Mouse (Mus musculus): ENCODE results near the gene Fam71e1. TPM values are rescaled to one million over a fixed set of nuclear protein-coding genes. Genes with fewer than 3 reads are reported as not detected.

Gene Fam71e1
- polyA plus RNA-seq, 1 experiment from 2014 or later = 28.6 TPM

- H3K27me3 ChIP-seq (ENCODE audit: control insufficient read depth, insufficient read depth, low read length) = no peaks in the 10 kb centered on the region
- no peak overlapping the region for H3K4me3 ChIP-seq (replicated peaks; ENCODE audit: low read depth, low read length)
- H3K27ac ChIP-seq (replicated peaks; ENCODE audit: low read depth, low read length) = 0 out of 2 replicates have a peak overlapping the region, but pooled peaks have one; percentile 5
- ATAC-seq (ENCODE audit: low FRiP score, low TSS enrichment) (no peak), DNase-seq (no peak)
- H3K9ac ChIP-seq (replicated peaks; ENCODE audit: low read length) = no peak overlapping the region
- WGBS = 94% methylated on average over 5 of the region's 5 CpGs
- H3K9me3 ChIP-seq (ENCODE audit: control insufficient read depth, low read length) = no peaks in the 10 kb centered on the region
- no peak overlapping the region for H3K4me2 ChIP-seq (ENCODE audit: low read length)
- H3K36me3 ChIP-seq (ENCODE audit: control insufficient read depth, insufficient read depth, low read length) = peaks cover 48% of the 10 kb centered on the region
- peaks cover 12% of the 10 kb centered on the region for H3K4me1 ChIP-seq (ENCODE audit: control insufficient read depth, insufficient read depth, low read length)
Observed at GRCm38 (mm10) chr7:44491391-44491790, 5.0 kb upstream of the Fam71e1 start.

GRCm38 (mm10) chr7:44492166-44492826 is 4.1 kb upstream of the Fam71e1 start:
- Histone ChIP-seq H3K36me3 (ENCODE audit: control insufficient read depth, insufficient read depth, low read length) (peaks cover 48% of the 10 kb centered on the region), H3K27ac (replicated peaks; ENCODE audit: low read depth, low read length) (no peak overlapping the region), H3K9me3 (ENCODE audit: control insufficient read depth, low read length) (no peaks in the 10 kb centered on the region), H3K4me3 (replicated peaks; ENCODE audit: low read depth, low read length) (no peak overlapping the region), H3K4me2 (ENCODE audit: low read length) (no peak overlapping the region), H3K27me3 (ENCODE audit: control insufficient read depth, insufficient read depth, low read length) (no peaks in the 10 kb centered on the region), H3K9ac (replicated peaks; ENCODE audit: low read length) (no peak overlapping the region), H3K4me1 (ENCODE audit: control insufficient read depth, insufficient read depth, low read length) (peaks cover 16% of the 10 kb centered on the region)
- DNase-seq = no peak
- 93% methylated on average over 21 of the region's 21 CpGs for WGBS
- ATAC-seq (ENCODE audit: low FRiP score, low TSS enrichment) = no peak

- Histone ChIP-seq H3K4me3 (replicated peaks; ENCODE audit: low read depth, low read length) (no peak overlapping the region), H3K9ac (replicated peaks; ENCODE audit: low read length) (no peak overlapping the region; the same call in 1 of the 2 replicates)
- 96% methylated on average over 12 of the region's 12 CpGs for WGBS
Observed at GRCm38 (mm10) chr7:44494681-44495080, 1.7 kb upstream of the Fam71e1 start.

GRCm38 (mm10) chr7:44495086-44495485 is 1.3 kb upstream of the Fam71e1 start:
- Histone ChIP-seq H3K4me1 (ENCODE audit: control insufficient read depth, insufficient read depth, low read length) (peaks cover 21% of the 10 kb centered on the region), H3K4me2 (ENCODE audit: low read length) (peak overlapping the region; percentile 87), H3K9me3 (ENCODE audit: control insufficient read depth, low read length) (no peaks in the 10 kb centered on the region), H3K27ac (replicated peaks; ENCODE audit: low read depth, low read length) (no peak overlapping the region; the same call in 1 of the 2 replicates), H3K27me3 (ENCODE audit: control insufficient read depth, insufficient read depth, low read length) (no peaks in the 10 kb centered on the region), H3K9ac (replicated peaks; ENCODE audit: low read length) (peak overlapping the region; percentile 93), H3K36me3 (ENCODE audit: control insufficient read depth, insufficient read depth, low read length) (peaks cover 30% of the 10 kb centered on the region), H3K4me3 (replicated peaks; ENCODE audit: low read depth, low read length) (peak overlapping the region; percentile 72)
- ATAC-seq (ENCODE audit: low FRiP score, low TSS enrichment) (no peak), DNase-seq (no peak)
- WGBS = 89% methylated on average over 7 of the region's 7 CpGs

More at GRCm38 (mm10) chr7:44494681-44495080, 1.7 kb upstream of the Fam71e1 start:
- Histone ChIP-seq H3K9me3 (ENCODE audit: control insufficient read depth, low read length) (no peaks in the 10 kb centered on the region), H3K4me2 (ENCODE audit: low read length) (peak overlapping the region; percentile 87; the same call in 1 of the 2 replicates), H3K27ac (replicated peaks; ENCODE audit: low read depth, low read length) (no peak overlapping the region), H3K36me3 (ENCODE audit: control insufficient read depth, insufficient read depth, low read length) (peaks cover 34% of the 10 kb centered on the region), H3K4me1 (ENCODE audit: control insufficient read depth, insufficient read depth, low read length) (peaks cover 21% of the 10 kb centered on the region), H3K27me3 (ENCODE audit: control insufficient read depth, insufficient read depth, low read length) (no peaks in the 10 kb centered on the region)
- ATAC-seq (ENCODE audit: low FRiP score, low TSS enrichment) = no peak
- no peak for DNase-seq

GRCm38 (mm10) chr7:44496771-44497109 is 359 bp downstream of the Fam71e1 start:
- Histone ChIP-seq H3K27ac (replicated peaks; ENCODE audit: low read depth, low read length) (peak overlapping the region; percentile 97), H3K36me3 (ENCODE audit: control insufficient read depth, insufficient read depth, low read length) (peaks cover 14% of the 10 kb centered on the region), H3K9ac (replicated peaks; ENCODE audit: low read length) (peak overlapping the region; percentile 93), H3K9me3 (ENCODE audit: control insufficient read depth, low read length) (no peaks in the 10 kb centered on the region), H3K4me1 (ENCODE audit: control insufficient read depth, insufficient read depth, low read length) (peaks cover 21% of the 10 kb centered on the region), H3K27me3 (ENCODE audit: control insufficient read depth, insufficient read depth, low read length) (no peaks in the 10 kb centered on the region), H3K4me2 (ENCODE audit: low read length) (peak overlapping the region; percentile 87), H3K4me3 (replicated peaks; ENCODE audit: low read depth, low read length) (peak overlapping the region; percentile 72)
- ATAC-seq (ENCODE audit: low FRiP score, low TSS enrichment) (no peak), DNase-seq (no peak)
- under 1% methylated on average over 26 of the region's 26 CpGs for WGBS

GRCm38 (mm10) chr7:44497361-44498055 is 1.1 kb downstream of the Fam71e1 start:
- H3K9me3 ChIP-seq (ENCODE audit: control insufficient read depth, low read length) = no peaks in the 10 kb centered on the region
- WGBS = 84% methylated on average over 10 of the region's 10 CpGs
- H3K27ac ChIP-seq (replicated peaks; ENCODE audit: low read depth, low read length) = peak overlapping the region; percentile 97

GRCm38 (mm10) chr7:44498922-44499321 is 2.5 kb downstream of the Fam71e1 start:
- ATAC-seq (ENCODE audit: low FRiP score, low TSS enrichment) = no peak
- no peaks in the 10 kb centered on the region for H3K27me3 ChIP-seq (ENCODE audit: control insufficient read depth, insufficient read depth, low read length)
- H3K4me2 ChIP-seq (ENCODE audit: low read length) = no peak overlapping the region
- no peak overlapping the region for H3K27ac ChIP-seq (replicated peaks; ENCODE audit: low read depth, low read length)
- H3K9ac ChIP-seq (replicated peaks; ENCODE audit: low read length) = no peak overlapping the region
- H3K4me3 ChIP-seq (replicated peaks; ENCODE audit: low read depth, low read length) = no peak overlapping the region
- 82% methylated on average over 1 of the region's 1 CpGs for WGBS
- no peak for DNase-seq
- no peaks in the 10 kb centered on the region; the same call in 1 of the 2 replicates for H3K36me3 ChIP-seq (ENCODE audit: control insufficient read depth, insufficient read depth, low read length)
- no peaks in the 10 kb centered on the region for H3K9me3 ChIP-seq (ENCODE audit: control insufficient read depth, low read length)
- H3K4me1 ChIP-seq (ENCODE audit: control insufficient read depth, insufficient read depth, low read length) = peaks cover 21% of the 10 kb centered on the region

More at GRCm38 (mm10) chr7:44497361-44498055, 1.1 kb downstream of the Fam71e1 start:
- peak overlapping the region; percentile 93 for H3K9ac ChIP-seq (replicated peaks; ENCODE audit: low read length)
- DNase-seq (no peak), ATAC-seq (ENCODE audit: low FRiP score, low TSS enrichment) (no peak)
- H3K4me2 ChIP-seq (ENCODE audit: low read length) = peak overlapping the region; percentile 87
- H3K4me1 ChIP-seq (ENCODE audit: control insufficient read depth, insufficient read depth, low read length) = peaks cover 21% of the 10 kb centered on the region
- H3K4me3 ChIP-seq (replicated peaks; ENCODE audit: low read depth, low read length) = peak overlapping the region; percentile 72
- H3K27me3 ChIP-seq (ENCODE audit: control insufficient read depth, insufficient read depth, low read length) = no peaks in the 10 kb centered on the region
- H3K36me3 ChIP-seq (ENCODE audit: control insufficient read depth, insufficient read depth, low read length) = peaks cover 6% of the 10 kb centered on the region

- Histone ChIP-seq H3K36me3 (ENCODE audit: control insufficient read depth, insufficient read depth, low read length) (no peaks in the 10 kb centered on the region; the same call in 1 of the 2 replicates), H3K9ac (replicated peaks; ENCODE audit: low read length) (no peak overlapping the region), H3K9me3 (ENCODE audit: control insufficient read depth, low read length) (no peaks in the 10 kb centered on the region), H3K4me2 (ENCODE audit: low read length) (no peak overlapping the region), H3K4me3 (replicated peaks; ENCODE audit: low read depth, low read length) (no peak overlapping the region), H3K27me3 (ENCODE audit: control insufficient read depth, insufficient read depth, low read length) (no peaks in the 10 kb centered on the region), H3K4me1 (ENCODE audit: control insufficient read depth, insufficient read depth, low read length) (peaks cover 18% of the 10 kb centered on the region), H3K27ac (replicated peaks; ENCODE audit: low read depth, low read length) (no peak overlapping the region)
- DNase-seq (no peak), ATAC-seq (ENCODE audit: low FRiP score, low TSS enrichment) (no peak)
- WGBS = 65% methylated on average over 19 of the region's 20 CpGs
Observed at GRCm38 (mm10) chr7:44500046-44500445, 3.7 kb downstream of the Fam71e1 start.
